Mouse (Mus musculus) fibroblast of lung, adult 2 months (primary cell): ENCODE data around the gene Krt6b.
"Not testable (repeated sequence)": the region's sequence is repeated elsewhere in the genome, so short reads cannot be mapped to it uniquely, and the experiment has no call there.

ENCODE experiments used
- DNase-seq: peaks from one replicate; pipeline ENCODE4 v3.0.0-alpha.2; 2011; ENCODE audit warnings: low read depth

Krt6b gene

GRCm38 (mm10) chr15:101680187-101680586 is at the start of gene Krt6b:
Krt6b (minus strand) TSS chr15:101680287.
- no peak for DNase-seq

GRCm38 (mm10) chr15:101724686-101725085 is 44.6 kb upstream of the Krt6b start:
- DNase-seq: no peak

- peak; percentile 43 for DNase-seq
Observed at GRCm38 (mm10) chr15:101715831-101716230, 35.7 kb upstream of the Krt6b start.

GRCm38 (mm10) chr15:101714356-101714755 is 34.3 kb upstream of the Krt6b start:
- DNase-seq: no peak

GRCm38 (mm10) chr15:101713731-101714130 is 33.6 kb upstream of the Krt6b start:
- DNase-seq: no peak

GRCm38 (mm10) chr15:101712720-101713119 is 32.6 kb upstream of the Krt6b start, which contains the start of gene Krt5:
Krt5 (minus strand) TSS chr15:101712898.
- no peak for DNase-seq

GRCm38 (mm10) chr15:101708683-101709082 is 28.6 kb upstream of the Krt6b start:
- no peak for DNase-seq

GRCm38 (mm10) chr15:101707454-101707853 is 27.4 kb upstream of the Krt6b start:
- DNase-seq: no peak

- no peak for DNase-seq
Observed at GRCm38 (mm10) chr15:101704066-101704465, 24.0 kb upstream of the Krt6b start.

- no peak for DNase-seq
Observed at GRCm38 (mm10) chr15:101702380-101702779, 22.3 kb upstream of the Krt6b start.

- DNase-seq: peak; percentile 33
Observed at GRCm38 (mm10) chr15:101699866-101700265, 19.8 kb upstream of the Krt6b start.

- no peak for DNase-seq
Observed at GRCm38 (mm10) chr15:101699192-101699591, 19.1 kb upstream of the Krt6b start.

- no peak for DNase-seq
Observed at GRCm38 (mm10) chr15:101697326-101698188, 17.5 kb upstream of the Krt6b start.

GRCm38 (mm10) chr15:101694207-101694606 is 14.1 kb upstream of the Krt6b start, which contains the start of gene Krt6a:
Krt6a (minus strand) TSS chr15:101694307.
- no peak for DNase-seq

GRCm38 (mm10) chr15:101690460-101690859 is 10.4 kb upstream of the Krt6b start:
- DNase-seq: not testable (repeated sequence)

GRCm38 (mm10) chr15:101688161-101688560 is 8.1 kb upstream of the Krt6b start:
- DNase-seq: no peak

GRCm38 (mm10) chr15:101675978-101676377 is 4.1 kb downstream of the Krt6b start:
- DNase-seq: no peak

- DNase-seq: no peak
Observed at GRCm38 (mm10) chr15:101652736-101653265, 27.3 kb downstream of the Krt6b start.

- no peak for DNase-seq
Observed at GRCm38 (mm10) chr15:101647280-101647679, 32.8 kb downstream of the Krt6b start, which contains the start of gene Gm5478. Gm5478 (minus strand) TSS chr15:101647380.

GRCm38 (mm10) chr15:101627884-101628283 is 52.2 kb downstream of the Krt6b start, which contains the start of gene Gm5414:
Gm5414 (minus strand) TSS chr15:101628188.
- DNase-seq: no peak
